Comparison of ENCODE assay signal across 26 mouse cellular contexts in genomic region chr7:132396661-132397322, GRCm38 (mm10).
A peak's percentile ranks its signal among the peaks of the same experiment; 100 is the strongest.
DNase-seq lines count a peak whose midpoint lies in the region; ATAC-seq and TF ChIP-seq lines count a peak whose summit lies in the region.
"Had no signal": no experiment of that assay in that cellular context is flagged by ENCODE, and none has a peak within 500 bp of the region (broad histone marks: within the 10 kb centered on the region; RNA-seq: fewer than 3 reads in every experiment).

No protein-coding gene starts in this region.

- H3K27ac ChIP-seq in hindbrain, embryonic 10.5 days = peak overlapping the region; percentile 29; the same call in 1 of the 2 replicates
- no peak overlapping the region for H3K27ac ChIP-seq in hindbrain, embryonic 16.5 days (ENCODE audit: low read depth, low read length)
- H3K27ac ChIP-seq in liver, embryonic 14.5 days = no peak overlapping the region
- H3K27ac ChIP-seq in intestine, embryonic 15.5 days = no peak overlapping the region
- H3K27ac ChIP-seq: heart, embryonic 10.5 days; heart, embryonic 15.5 days; hindbrain, embryonic 14.5 days; kidney, embryonic 15.5 days; left cerebral cortex, adult 2 months; limb, embryonic 13.5 days; midbrain, embryonic 12.5 days; neural tube, embryonic 13.5 days had no signal

- ATAC-seq in hindbrain, embryonic 16.5 days = no peak
- peak; percentile 80 for ATAC-seq in liver, embryonic 14.5 days (ENCODE audit: insufficient read depth)
- ATAC-seq in megakaryocyte-erythroid progenitor cell, adult 5-6 weeks (replicated peaks; ENCODE audit: low FRiP score, low TSS enrichment, poor library complexity, severe bottlenecking) = peak; percentile 65
- no peak for ATAC-seq in intestine, embryonic 15.5 days
- ATAC-seq: CD4-positive, CD25-positive, alpha-beta regulatory T cell, adult 4 months; forebrain, embryonic 16.5 days; inflammation-experienced regulatory T-cells, adult 6 months had no signal

- H3K4me2 ChIP-seq in hindbrain, embryonic 16.5 days (ENCODE audit: low read length) = no peak overlapping the region
- no peak overlapping the region for H3K4me2 ChIP-seq in liver, embryonic 14.5 days (ENCODE audit: low read depth)
- no peak overlapping the region for H3K4me2 ChIP-seq in intestine, embryonic 15.5 days (replicated peaks)
- H3K4me2 ChIP-seq: heart, embryonic 15.5 days; hindbrain, embryonic 14.5 days; kidney, embryonic 15.5 days; limb, embryonic 13.5 days; midbrain, embryonic 12.5 days; neural tube, embryonic 13.5 days had no signal

- no peaks in the 10 kb centered on the region for H3K9me3 ChIP-seq in hindbrain, embryonic 10.5 days
- H3K9me3 ChIP-seq in hindbrain, embryonic 16.5 days (ENCODE audit: control insufficient read depth, low read length) = no peaks in the 10 kb centered on the region
- no peaks in the 10 kb centered on the region for H3K9me3 ChIP-seq in liver, embryonic 14.5 days (ENCODE audit: control insufficient read depth, low read length)
- H3K9me3 ChIP-seq in intestine, embryonic 15.5 days = no peaks in the 10 kb centered on the region
- H3K9me3 ChIP-seq: heart, embryonic 10.5 days; heart, embryonic 15.5 days; kidney, embryonic 15.5 days; midbrain, embryonic 12.5 days; neural tube, embryonic 13.5 days had no signal

- no peak overlapping the region for H3K9ac ChIP-seq in hindbrain, embryonic 16.5 days (ENCODE audit: low read depth, low read length)
- H3K9ac ChIP-seq in liver, embryonic 14.5 days (replicated peaks) = no peak overlapping the region
- H3K9ac ChIP-seq in intestine, embryonic 15.5 days = no peak overlapping the region
- H3K9ac ChIP-seq: heart, embryonic 15.5 days; hindbrain, embryonic 14.5 days; kidney, embryonic 15.5 days; limb, embryonic 13.5 days; midbrain, embryonic 12.5 days; neural tube, embryonic 13.5 days had no signal

- no peaks in the 10 kb centered on the region for H3K36me3 ChIP-seq in hindbrain, embryonic 10.5 days
- no peaks in the 10 kb centered on the region for H3K36me3 ChIP-seq in hindbrain, embryonic 16.5 days (ENCODE audit: control insufficient read depth, insufficient read depth, low read length)
- no peaks in the 10 kb centered on the region for H3K36me3 ChIP-seq in liver, embryonic 14.5 days (replicated peaks; ENCODE audit: control insufficient read depth, insufficient read depth, low read depth)
- H3K36me3 ChIP-seq in intestine, embryonic 15.5 days = no peaks in the 10 kb centered on the region
- H3K36me3 ChIP-seq: heart, embryonic 10.5 days; heart, embryonic 15.5 days; kidney, embryonic 15.5 days; limb, embryonic 13.5 days; midbrain, embryonic 12.5 days; neural tube, embryonic 13.5 days had no signal

- no peak for DNase-seq in hindbrain, embryonic 10.5 days (ENCODE audit: low spot score)
- DNase-seq in liver = peak; percentile 20
- peak in 1 of 3 experiments; percentile 10 for DNase-seq in liver, embryonic 14.5 days (ENCODE audit: low read depth in 3 of 3, low spot score in 3 of 3)
- no peak for DNase-seq in gastrocnemius, adult 8-10 months (ENCODE audit: low spot score in 2 of 2)
- DNase-seq: adrenal gland, postnatal 25 days; cerebellum, adult 18-20 months; cerebellum, postnatal 14 days; gastrocnemius, postnatal 10 days; kidney, adult 18-20 months; kidney, postnatal 25 days; lung, adult 2 months; lung, postnatal 10 days had no signal

- peaks cover 12% of the 10 kb centered on the region for H3K4me1 ChIP-seq in hindbrain, embryonic 10.5 days (replicated peaks)
- no peaks in the 10 kb centered on the region for H3K4me1 ChIP-seq in hindbrain, embryonic 16.5 days (ENCODE audit: control insufficient read depth, insufficient read depth, low read depth, low read length)
- H3K4me1 ChIP-seq in liver, embryonic 14.5 days (replicated peaks; ENCODE audit: control insufficient read depth in 2 of 2, insufficient read depth in 2 of 2, low read length in 1 of 2) = peaks cover 10 to 38% of the 10 kb centered on the region in 2 experiments; a peak in 3 of 4 replicates
- H3K4me1 ChIP-seq in intestine, embryonic 15.5 days (replicated peaks) = peaks cover 5% of the 10 kb centered on the region
- H3K4me1 ChIP-seq: heart, embryonic 15.5 days; limb, embryonic 13.5 days had no signal

- 81% methylated on average over 7 of the region's 7 CpGs for WGBS in hindbrain, embryonic 10.5 days
- 61% methylated on average over 7 of the region's 7 CpGs for WGBS in hindbrain, embryonic 16.5 days
- WGBS in liver, embryonic 14.5 days (ENCODE audit: insufficient replicate concordance) = 16% methylated on average over 7 of the region's 7 CpGs
- WGBS in intestine, embryonic 15.5 days = 61% methylated on average over 7 of the region's 7 CpGs

- TF ChIP-seq EP300 in liver, embryonic 14.5 days (IDR thresholded peaks at IDR 0.05; ENCODE audit: low read depth) = peak; percentile 88

- H3K4me3 ChIP-seq in hindbrain, embryonic 10.5 days = no peak overlapping the region
- H3K4me3 ChIP-seq in hindbrain, embryonic 16.5 days (ENCODE audit: low read length) = no peak overlapping the region
- no peak overlapping the region for H3K4me3 ChIP-seq in liver, embryonic 14.5 days (ENCODE audit: insufficient read depth in 1 of 2, low read depth in 2 of 2, low read length in 2 of 2)
- H3K4me3 ChIP-seq in intestine, embryonic 15.5 days (replicated peaks) = no peak overlapping the region
- H3K4me3 ChIP-seq: heart, embryonic 10.5 days; heart, embryonic 15.5 days; kidney, embryonic 15.5 days; left cerebral cortex, adult 2 months; limb, embryonic 13.5 days; midbrain, embryonic 12.5 days; neural tube, embryonic 13.5 days had no signal

- no peaks in the 10 kb centered on the region for H3K27me3 ChIP-seq in hindbrain, embryonic 10.5 days (ENCODE audit: insufficient read depth, poor library complexity, severe bottlenecking)
- H3K27me3 ChIP-seq in hindbrain, embryonic 16.5 days (replicated peaks; ENCODE audit: control insufficient read depth, insufficient read depth, low read length) = no peaks in the 10 kb centered on the region
- H3K27me3 ChIP-seq in liver, embryonic 14.5 days (ENCODE audit: control insufficient read depth, insufficient read depth, low read length) = no peaks in the 10 kb centered on the region
- H3K27me3 ChIP-seq in intestine, embryonic 15.5 days (replicated peaks) = no peaks in the 10 kb centered on the region
- H3K27me3 ChIP-seq: heart, embryonic 15.5 days; kidney, embryonic 15.5 days; limb, embryonic 13.5 days; midbrain, embryonic 12.5 days; neural tube, embryonic 13.5 days had no signal

- TF ChIP-seq CTCF in liver, embryonic 14.5 days (IDR thresholded peaks at IDR 0.05; ENCODE audit: low read depth) = no peak

Comparison
In these comparisons a context has a peak if more than half of its experiments do, and no peak if none do; other contexts are left out.
1. ATAC-seq: peak in liver, embryonic 14.5 days (single experiment) and megakaryocyte-erythroid progenitor cell, adult 5-6 weeks (single experiment); none in hindbrain, embryonic 16.5 days (single experiment) and intestine, embryonic 15.5 days (single experiment).